Mouse (Mus musculus): ENCODE data around the gene Rab11fip3. TPM values are rescaled to one million over a fixed set of nuclear protein-coding genes. Genes with fewer than 3 reads are reported as not detected.
"Not testable (repeated sequence)": the region's sequence is repeated elsewhere in the genome, so short reads cannot be mapped to it uniquely, and the experiment has no call there.

Gene Rab11fip3
- polyA plus RNA-seq, 1 experiment, result 5.7 TPM

- not testable (repeated sequence) for H3K4me3 ChIP-seq (ENCODE audit: insufficient read depth, low read depth, low read length); H3K4me1 ChIP-seq (ENCODE audit: control insufficient read depth, insufficient read depth, insufficient read length, low read length); H3K27ac ChIP-seq (replicated peaks; ENCODE audit: low read depth, low read length)
Observed at GRCm38 (mm10) chr17:26099316-26099715, 30.0 kb upstream of the Rab11fip3 start.

GRCm38 (mm10) chr17:26098461-26098860, 29.1 kb upstream of the Rab11fip3 start:
- H3K4me3 ChIP-seq (ENCODE audit: insufficient read depth, low read depth, low read length), result no peak overlapping the region
- H3K27ac ChIP-seq (replicated peaks; ENCODE audit: low read depth, low read length), result no peak overlapping the region
- no peaks in the 10 kb centered on the region for H3K4me1 ChIP-seq (ENCODE audit: control insufficient read depth, insufficient read depth, insufficient read length, low read length)

DNA sequence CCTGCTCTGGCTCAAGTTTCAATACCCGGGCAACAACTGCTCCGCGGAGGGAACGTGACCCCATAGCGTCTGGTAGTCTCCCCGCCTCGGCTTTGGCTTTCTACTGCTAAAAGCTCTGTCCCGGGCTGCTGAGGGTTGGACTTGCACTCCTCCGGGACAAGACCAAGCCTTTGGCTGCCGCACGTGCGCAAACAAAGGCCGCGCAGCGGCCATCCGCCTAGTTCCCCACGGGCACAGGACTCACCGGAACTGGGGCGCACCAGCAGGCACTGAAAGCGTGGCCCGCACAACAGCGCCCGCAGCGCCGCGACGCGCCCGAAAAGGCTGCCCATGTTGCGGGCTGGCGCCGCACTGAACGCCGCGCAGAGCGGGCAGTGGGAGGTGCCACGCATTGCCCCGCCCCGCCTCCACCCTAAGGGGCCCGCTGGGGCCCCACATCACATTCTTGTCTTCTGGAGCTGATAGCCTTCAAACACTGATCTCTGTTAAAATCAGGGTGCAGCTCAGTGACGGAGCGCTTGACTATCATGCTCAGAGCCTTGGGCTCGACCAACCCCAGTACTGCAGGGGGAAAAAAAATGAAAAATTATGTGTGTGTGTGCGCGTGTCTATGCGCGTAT, 25.9 kb upstream of the Rab11fip3 start, which contains the start of gene Nme4:
TSS of gene Nme4 (minus strand) at position 482 of the 620 bp plus-strand sequence.
- Histone ChIP-seq H3K4me1 (ENCODE audit: control insufficient read depth, insufficient read depth, insufficient read length, low read length) (no peaks in the 10 kb centered on the region), H3K4me3 (ENCODE audit: insufficient read depth, low read depth, low read length) (peak within 1 kb of the TSS; percentile 87), H3K27ac (replicated peaks; ENCODE audit: low read depth, low read length) (no peak within 1 kb of the TSS)

GRCm38 (mm10) chr17:26094531-26095110, 25.3 kb upstream of the Rab11fip3 start:
- H3K27ac ChIP-seq (replicated peaks; ENCODE audit: low read depth, low read length), result no peak overlapping the region
- peak overlapping the region; percentile 87 for H3K4me3 ChIP-seq (ENCODE audit: insufficient read depth, low read depth, low read length)
- no peaks in the 10 kb centered on the region for H3K4me1 ChIP-seq (ENCODE audit: control insufficient read depth, insufficient read depth, insufficient read length, low read length)

DNA sequence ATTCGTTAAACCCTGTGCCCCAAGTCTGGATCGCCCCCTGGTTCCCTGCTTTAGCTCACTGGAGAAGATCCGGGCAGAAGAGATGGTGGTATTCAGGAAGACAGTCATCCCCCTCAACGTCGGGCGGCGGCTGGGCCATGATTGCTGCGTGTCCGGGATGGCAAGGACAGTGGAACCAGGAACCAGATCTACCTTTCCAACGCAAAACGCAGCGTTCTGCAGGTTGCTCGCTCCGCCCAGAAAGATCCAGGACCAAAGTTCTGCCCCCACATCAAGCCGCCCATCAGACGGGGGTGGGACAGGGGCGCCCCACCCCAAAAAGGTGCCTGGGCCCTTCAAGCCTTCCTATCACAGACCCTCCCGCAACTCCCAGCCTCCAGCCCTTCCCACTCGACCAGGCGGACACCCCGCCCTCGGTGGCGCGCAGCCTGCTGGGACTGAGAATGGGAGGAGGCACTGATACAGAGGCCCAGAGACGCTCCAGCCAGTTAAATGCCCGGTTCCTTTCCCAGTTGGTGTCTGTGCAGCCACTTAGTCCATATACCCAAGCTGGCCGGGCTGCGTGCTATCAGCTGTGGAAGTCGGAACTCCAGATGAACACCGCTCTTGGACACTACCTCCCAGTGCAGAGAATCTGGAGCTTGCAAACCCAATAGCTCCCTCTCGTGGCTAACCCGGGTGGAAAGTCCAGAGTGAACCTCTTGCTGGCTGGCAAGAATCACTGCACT, 20.7 kb upstream of the Rab11fip3 start, which contains the start of gene Decr2:
TSS of gene Decr2 (minus strand) at position 433 of the 728 bp plus-strand sequence.
- no peaks in the 10 kb centered on the region for H3K4me1 ChIP-seq (ENCODE audit: control insufficient read depth, insufficient read depth, insufficient read length, low read length)
- peak within 1 kb of the TSS; percentile 74 for H3K27ac ChIP-seq (replicated peaks; ENCODE audit: low read depth, low read length)
- peak within 1 kb of the TSS; percentile 84 for H3K4me3 ChIP-seq (ENCODE audit: insufficient read depth, low read depth, low read length)

GRCm38 (mm10) chr17:26087059-26087564, 17.8 kb upstream of the Rab11fip3 start:
- Histone ChIP-seq H3K27ac (replicated peaks; ENCODE audit: low read depth, low read length) (no peak overlapping the region), H3K4me1 (ENCODE audit: control insufficient read depth, insufficient read depth, insufficient read length, low read length) (no peaks in the 10 kb centered on the region), H3K4me3 (ENCODE audit: insufficient read depth, low read depth, low read length) (no peak overlapping the region)

DNA sequence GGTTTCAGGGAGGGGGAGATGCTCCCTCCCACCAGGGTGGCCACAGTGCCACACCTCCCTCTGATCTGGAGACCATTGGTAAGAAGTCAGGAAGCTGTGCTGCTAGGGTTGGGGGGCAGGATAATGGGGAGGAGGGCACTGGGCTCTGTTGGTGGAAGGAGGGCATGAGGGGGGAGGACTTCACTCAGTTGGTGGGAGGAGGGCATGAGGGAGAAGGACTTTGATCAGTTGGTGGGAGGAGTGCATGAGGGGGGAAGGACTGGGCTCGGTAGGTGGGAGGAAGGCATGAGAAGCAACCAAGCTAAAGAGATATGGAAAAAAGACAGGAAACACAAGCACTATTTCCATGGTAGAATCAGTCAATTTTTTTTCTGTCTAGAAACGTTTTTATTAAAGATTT, 11.5 kb upstream of the Rab11fip3 start:
- H3K4me1 ChIP-seq (ENCODE audit: control insufficient read depth, insufficient read depth, insufficient read length, low read length), result no peaks in the 10 kb centered on the region
- no peak overlapping the region for H3K4me3 ChIP-seq (ENCODE audit: insufficient read depth, low read depth, low read length)
- H3K27ac ChIP-seq (replicated peaks; ENCODE audit: low read depth, low read length), result no peak overlapping the region

DNA sequence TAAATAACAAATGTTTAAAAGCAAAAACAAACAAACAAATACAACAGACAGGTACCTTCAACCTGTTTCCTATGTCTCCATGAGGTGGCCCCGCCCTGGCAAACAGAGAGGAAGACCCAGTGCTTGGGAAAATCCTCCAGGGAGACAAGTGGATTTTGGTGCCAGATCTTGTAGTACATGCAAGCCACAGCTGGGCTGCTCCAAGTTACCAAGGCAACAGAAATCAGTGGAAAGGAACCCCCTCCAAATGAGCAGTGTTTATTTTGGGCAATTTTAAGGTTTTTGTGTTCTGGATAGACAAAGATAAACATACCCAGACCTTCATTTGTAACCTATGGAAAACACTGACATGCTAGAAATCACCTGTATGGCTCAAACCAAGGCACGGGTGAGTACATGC, 9.5 kb upstream of the Rab11fip3 start:
- no peaks in the 10 kb centered on the region for H3K4me1 ChIP-seq (ENCODE audit: control insufficient read depth, insufficient read depth, insufficient read length, low read length)
- H3K4me3 ChIP-seq (ENCODE audit: insufficient read depth, low read depth, low read length), result no peak overlapping the region
- H3K27ac ChIP-seq (replicated peaks; ENCODE audit: low read depth, low read length), result no peak overlapping the region

DNA sequence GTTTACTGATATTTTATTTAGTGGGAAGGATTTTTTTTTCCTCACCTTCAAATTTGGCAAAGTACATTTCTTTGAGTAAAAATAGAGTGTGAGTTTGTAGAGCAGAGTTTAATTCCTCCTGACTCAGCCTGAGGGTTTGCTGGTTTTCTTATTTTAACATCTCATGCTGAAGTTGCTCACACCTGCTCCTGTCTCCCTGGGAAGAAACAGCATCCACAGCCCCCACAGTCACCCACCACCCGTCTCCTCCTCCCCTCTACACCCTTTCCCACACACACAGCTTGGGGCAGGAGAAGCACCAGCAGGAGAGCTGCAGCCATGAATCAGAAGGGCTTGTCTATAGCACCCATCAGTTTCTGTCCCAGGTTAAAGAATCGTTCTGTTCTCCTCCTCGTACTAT, 5.9 kb upstream of the Rab11fip3 start:
- no peaks in the 10 kb centered on the region for H3K4me1 ChIP-seq (ENCODE audit: control insufficient read depth, insufficient read depth, insufficient read length, low read length)
- no peak overlapping the region for H3K27ac ChIP-seq (replicated peaks; ENCODE audit: low read depth, low read length)
- no peak overlapping the region for H3K4me3 ChIP-seq (ENCODE audit: insufficient read depth, low read depth, low read length)

DNA sequence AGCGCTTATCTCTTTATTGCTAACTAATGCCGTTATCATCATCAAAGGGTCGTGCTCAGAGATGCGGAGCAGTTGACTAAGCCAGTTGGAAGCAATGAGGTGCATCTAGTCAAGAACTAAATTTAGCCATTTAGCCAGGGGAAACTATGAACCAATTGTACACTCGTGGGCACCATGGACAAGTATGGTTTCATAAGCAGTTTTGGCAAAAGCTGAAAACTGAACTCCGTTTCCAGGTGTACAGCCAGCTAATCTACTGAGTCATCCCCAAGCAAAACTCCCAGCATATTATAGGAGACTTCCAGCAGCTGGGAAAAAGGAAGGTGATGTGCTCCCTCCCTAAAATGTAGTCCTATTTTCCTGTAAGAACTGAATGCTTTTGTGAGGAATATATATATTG, 781 bp upstream of the Rab11fip3 start:
- H3K4me1 ChIP-seq (ENCODE audit: control insufficient read depth, insufficient read depth, insufficient read length, low read length), result peaks cover 15% of the 10 kb centered on the region
- peak overlapping the region; percentile 80 for H3K4me3 ChIP-seq (ENCODE audit: insufficient read depth, low read depth, low read length)
- H3K27ac ChIP-seq (replicated peaks; ENCODE audit: low read depth, low read length), result no peak overlapping the region

DNA sequence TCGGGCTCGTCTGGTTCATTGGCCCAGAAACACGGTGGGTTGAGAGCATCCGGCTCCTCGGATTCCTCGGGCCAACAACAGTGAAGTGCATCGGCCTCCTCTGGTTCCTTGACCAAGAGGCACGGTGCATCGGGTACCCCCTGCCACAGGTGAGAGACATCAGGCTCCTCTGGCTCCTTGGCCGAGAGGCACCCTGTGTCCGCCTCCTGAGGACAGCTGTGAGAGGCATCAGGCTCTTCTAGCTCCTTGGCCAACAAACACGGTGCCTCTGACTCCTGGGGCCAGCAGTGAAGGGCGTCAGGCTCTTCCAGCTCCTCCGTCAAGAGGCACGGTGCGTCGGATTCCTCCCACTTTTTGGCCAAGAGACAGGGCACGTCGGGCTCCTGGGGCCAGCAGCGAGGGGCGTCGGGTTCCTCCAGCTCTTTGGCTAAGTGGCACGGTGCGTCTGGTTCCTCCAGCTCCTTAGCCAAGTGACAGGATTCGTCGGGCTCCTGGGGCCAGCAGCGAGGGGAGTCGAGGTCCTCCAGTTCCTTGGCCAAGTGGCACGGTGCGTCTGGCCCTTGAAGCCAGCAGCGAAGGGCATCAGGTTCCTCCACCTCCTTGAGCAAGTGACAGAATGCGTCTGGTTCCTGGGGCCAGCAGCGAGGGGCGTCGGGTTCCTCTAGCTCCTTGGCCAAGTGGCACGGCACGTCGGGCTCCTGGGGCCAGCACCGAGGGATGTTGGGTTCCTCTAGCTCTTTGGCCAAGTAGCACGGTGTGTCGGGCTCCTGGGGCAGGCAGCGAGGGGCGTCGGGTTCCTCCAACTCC, 1.1 kb downstream of the Rab11fip3 start:
- Histone ChIP-seq H3K4me1 (ENCODE audit: control insufficient read depth, insufficient read depth, insufficient read length, low read length) (peaks cover 20% of the 10 kb centered on the region), H3K4me3 (ENCODE audit: insufficient read depth, low read depth, low read length) (peak overlapping the region; percentile 80), H3K27ac (replicated peaks; ENCODE audit: low read depth, low read length) (no peak overlapping the region)

DNA sequence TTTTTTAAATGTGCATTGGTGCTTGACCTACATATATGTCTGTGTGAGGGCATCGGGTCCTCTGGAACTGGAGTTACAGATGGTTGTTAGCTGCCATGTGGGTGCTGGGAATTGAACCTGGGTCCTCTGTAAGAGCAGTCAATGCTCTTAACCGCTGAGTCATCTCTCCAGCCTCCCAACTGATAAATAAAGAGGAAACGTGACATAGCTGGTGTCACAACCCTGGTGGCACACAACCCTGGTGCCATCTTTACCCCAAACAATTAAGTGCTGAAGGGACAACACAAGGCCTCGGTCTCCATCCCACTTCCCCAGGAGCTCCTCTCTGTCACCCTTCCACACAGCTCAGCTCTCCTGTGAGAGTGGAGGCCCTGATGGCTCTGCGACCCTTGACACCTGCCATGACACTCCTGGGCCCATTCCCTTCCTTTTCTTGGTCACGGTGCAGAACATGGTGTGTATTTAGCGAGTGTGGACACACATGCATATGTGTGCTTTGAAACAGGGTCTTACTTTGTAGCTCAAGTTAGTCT, 2.8 kb downstream of the Rab11fip3 start:
- H3K4me3 ChIP-seq (ENCODE audit: insufficient read depth, low read depth, low read length), result no peak overlapping the region; the same call in 1 of the 2 replicates
- no peak overlapping the region for H3K27ac ChIP-seq (replicated peaks; ENCODE audit: low read depth, low read length)
- peaks cover 20% of the 10 kb centered on the region for H3K4me1 ChIP-seq (ENCODE audit: control insufficient read depth, insufficient read depth, insufficient read length, low read length)

DNA sequence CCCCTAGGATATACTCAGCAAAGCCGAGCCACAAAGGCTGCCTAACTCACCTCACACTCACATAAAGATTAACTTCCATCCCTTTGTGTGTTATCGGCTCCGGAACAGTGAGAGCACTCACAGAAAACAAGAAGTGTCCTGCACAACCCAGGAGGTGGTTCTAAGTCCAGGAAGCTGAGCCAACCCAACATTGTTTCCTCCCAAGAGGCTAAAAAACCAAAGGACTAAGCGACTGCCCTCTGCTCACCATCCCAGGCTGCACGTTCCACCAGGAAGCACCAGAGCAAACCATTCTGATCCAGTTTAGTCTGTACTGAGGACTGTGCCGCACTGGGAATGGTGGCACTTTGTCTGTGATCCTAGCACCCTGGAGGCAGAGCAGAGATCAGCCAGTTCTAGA, 4.4 kb downstream of the Rab11fip3 start:
- Histone ChIP-seq H3K4me3 (ENCODE audit: insufficient read depth, low read depth, low read length) (no peak overlapping the region), H3K27ac (replicated peaks; ENCODE audit: low read depth, low read length) (no peak overlapping the region), H3K4me1 (ENCODE audit: control insufficient read depth, insufficient read depth, insufficient read length, low read length) (peaks cover 20% of the 10 kb centered on the region)

- Histone ChIP-seq H3K4me3 (ENCODE audit: insufficient read depth, low read depth, low read length) (no peak overlapping the region), H3K27ac (replicated peaks; ENCODE audit: low read depth, low read length) (no peak overlapping the region), H3K4me1 (ENCODE audit: control insufficient read depth, insufficient read depth, insufficient read length, low read length) (no peaks in the 10 kb centered on the region)
Observed at GRCm38 (mm10) chr17:26057787-26058567, 11.4 kb downstream of the Rab11fip3 start.
